Mouse (Mus musculus) heart, embryonic 15.5 days (tissue): ENCODE measurements around the gene Cxcl10. TPM values are rescaled to one million over a fixed set of nuclear protein-coding genes. Genes with fewer than 3 reads are reported as not detected.
A peak's percentile ranks its signal among the peaks of the same experiment; 100 is the strongest.

Experiments
- ATAC-seq: fragments of 200-750 bp; cut with Nextera tagmentation; replicated peaks from 2 replicates; pipeline ENCODE4 v1.8.0; 2017; ENCODE audit warnings: low read depth, moderate TSS enrichment; ENCODE audit not compliant: insufficient number of reproducible peaks, insufficient read depth, low FRiP score
- H3K27ac ChIP-seq: fragments of 300-500 bp; sonication (generic); 2 replicates; pipeline ENCODE4 v1.5.1; 2015; ENCODE audit warnings: mild to moderate bottlenecking, inconsistent platforms
- H3K27me3 ChIP-seq: fragments of 300-500 bp; sonication (generic); 2 replicates; pipeline ENCODE4 v1.6.1; 2015; ENCODE audit warnings: inconsistent platforms
- H3K36me3 ChIP-seq: fragments of 300-500 bp; sonication (generic); 2 replicates; pipeline ENCODE4 v1.6.1; 2015; ENCODE audit warnings: mild to moderate bottlenecking, inconsistent platforms
- H3K4me1 ChIP-seq: fragments of 300-500 bp; sonication (generic); replicated peaks from 2 replicates; pipeline ENCODE4 v1.6.1; 2015; ENCODE audit warnings: inconsistent platforms
- H3K4me2 ChIP-seq: fragments of 300-500 bp; sonication (generic); 2 replicates; pipeline ENCODE4 v1.6.1; 2015; ENCODE audit warnings: inconsistent platforms, mild to moderate bottlenecking, moderate library complexity
- H3K4me3 ChIP-seq: fragments of 300-500 bp; sonication (generic); 2 replicates; pipeline ENCODE4 v1.5.1; 2015; ENCODE audit warnings: mild to moderate bottlenecking, inconsistent platforms
- H3K9ac ChIP-seq: fragments of 300-500 bp; sonication (generic); 2 replicates; pipeline ENCODE4 v1.6.1; 2015; ENCODE audit warnings: mild to moderate bottlenecking, inconsistent platforms
- H3K9me3 ChIP-seq: fragments of 300-500 bp; sonication (generic); replicated peaks from 2 replicates; pipeline ENCODE4 v1.6.1; 2016; ENCODE audit warnings: inconsistent platforms
- WGBS: fragments of 180-500 bp; shearing (Covaris S2); methylation state at CpG from one replicate; pipeline ENCODE4 v1.1.7; 2015; ENCODE audit warnings: mixed read lengths; 5-methylcytosine and 5-hydroxymethylcytosine counted together
- polyA plus RNA-seq: library from polyadenylated mRNA; unstranded; fragments of >200 nt; fragmentation: Nextera tagmentation; extraction: Ambion mirVana; gene quantifications from 2 replicates; pipeline ENCODE4 v1.2.1, GENCODE M21; 2015

Cxcl10 gene
- polyA plus RNA-seq = 0.92 and 6.4 TPM in 2 replicates

GRCm38 (mm10) chr5:92348794-92349413 is at the start of gene Cxcl10:
Gene Cxcl10, minus strand, starts transcription at chr5:92348889.
- H3K36me3 ChIP-seq = no peaks in the 10 kb centered on the region
- H3K27ac ChIP-seq = no peak within 1 kb of the TSS
- peak within 1 kb of the TSS; percentile 59 for H3K4me2 ChIP-seq
- H3K4me1 ChIP-seq = peaks cover 15% of the 10 kb centered on the region
- no peak within 1 kb of the TSS for H3K9ac ChIP-seq
- H3K9me3 ChIP-seq = no peaks in the 10 kb centered on the region
- ATAC-seq = no peak
- peak within 1 kb of the TSS; percentile 33 for H3K4me3 ChIP-seq
- WGBS = 15% methylated on average over 14 of the region's 14 CpGs
- peaks cover 5% of the 10 kb centered on the region; the same call in 1 of the 2 replicates for H3K27me3 ChIP-seq

- H3K9ac ChIP-seq = no peak overlapping the region
- no peak overlapping the region for H3K4me2 ChIP-seq
- H3K27ac ChIP-seq = no peak overlapping the region
- H3K27me3 ChIP-seq = peaks cover 5% of the 10 kb centered on the region; the same call in 1 of the 2 replicates
- ATAC-seq = peak; percentile 64
- H3K36me3 ChIP-seq = no peaks in the 10 kb centered on the region
- H3K9me3 ChIP-seq = no peaks in the 10 kb centered on the region
- no peak overlapping the region for H3K4me3 ChIP-seq
- WGBS = 19% methylated on average over 5 of the region's 5 CpGs
- peaks cover 5% of the 10 kb centered on the region for H3K4me1 ChIP-seq
Observed at GRCm38 (mm10) chr5:92398153-92398552, 49.5 kb upstream of the Cxcl10 start.

GRCm38 (mm10) chr5:92396476-92396875 is 47.8 kb upstream of the Cxcl10 start:
- no peak for ATAC-seq
- Histone ChIP-seq H3K9ac (no peak overlapping the region), H3K4me2 (no peak overlapping the region), H3K9me3 (no peaks in the 10 kb centered on the region), H3K27me3 (peaks cover 13% of the 10 kb centered on the region; the same call in 1 of the 2 replicates), H3K4me3 (no peak overlapping the region), H3K36me3 (no peaks in the 10 kb centered on the region), H3K27ac (no peak overlapping the region), H3K4me1 (peaks cover 19% of the 10 kb centered on the region)
- WGBS = 62% methylated on average over 6 of the region's 6 CpGs

- no peak for ATAC-seq
- 81% methylated on average over 3 of the region's 3 CpGs for WGBS
- peaks cover 16% of the 10 kb centered on the region; the same call in 1 of the 2 replicates for H3K27me3 ChIP-seq
- peaks cover 26% of the 10 kb centered on the region for H3K4me1 ChIP-seq
- H3K9ac ChIP-seq = no peak overlapping the region
- H3K4me3 ChIP-seq = no peak overlapping the region
- H3K27ac ChIP-seq = 0 out of 2 replicates have a peak overlapping the region, but pooled peaks have one; percentile 9
- H3K4me2 ChIP-seq = no peak overlapping the region
- H3K36me3 ChIP-seq = no peaks in the 10 kb centered on the region
- no peaks in the 10 kb centered on the region for H3K9me3 ChIP-seq
Observed at GRCm38 (mm10) chr5:92395764-92396163, 47.1 kb upstream of the Cxcl10 start.

GRCm38 (mm10) chr5:92393863-92394262 is 45.2 kb upstream of the Cxcl10 start:
- Histone ChIP-seq H3K4me1 (peaks cover 44% of the 10 kb centered on the region), H3K27me3 (peaks cover 19% of the 10 kb centered on the region; the same call in 1 of the 2 replicates), H3K4me3 (no peak overlapping the region), H3K36me3 (no peaks in the 10 kb centered on the region), H3K27ac (no peak overlapping the region), H3K4me2 (no peak overlapping the region), H3K9me3 (no peaks in the 10 kb centered on the region), H3K9ac (no peak overlapping the region)
- 66% methylated on average over 10 of the region's 10 CpGs for WGBS
- no peak for ATAC-seq

- H3K27ac ChIP-seq = no peak overlapping the region
- peaks cover 19% of the 10 kb centered on the region; the same call in 1 of the 2 replicates for H3K27me3 ChIP-seq
- H3K4me2 ChIP-seq = peak overlapping the region; percentile 53
- no peaks in the 10 kb centered on the region for H3K9me3 ChIP-seq
- no peak for ATAC-seq
- H3K4me3 ChIP-seq = peak overlapping the region; percentile 32
- peaks cover 49% of the 10 kb centered on the region for H3K4me1 ChIP-seq
- WGBS = 41% methylated on average over 18 of the region's 18 CpGs
- no peak overlapping the region for H3K9ac ChIP-seq
- no peaks in the 10 kb centered on the region for H3K36me3 ChIP-seq
Observed at GRCm38 (mm10) chr5:92392542-92392941, 43.9 kb upstream of the Cxcl10 start.

GRCm38 (mm10) chr5:92390615-92391014 is 41.9 kb upstream of the Cxcl10 start:
- no peak for ATAC-seq
- H3K36me3 ChIP-seq = no peaks in the 10 kb centered on the region
- H3K4me3 ChIP-seq = 0 out of 2 replicates have a peak overlapping the region, but pooled peaks have one; percentile 1
- H3K27me3 ChIP-seq = peaks cover 19% of the 10 kb centered on the region; the same call in 1 of the 2 replicates
- H3K9ac ChIP-seq = no peak overlapping the region
- 29% methylated on average over 8 of the region's 8 CpGs for WGBS
- peaks cover 64% of the 10 kb centered on the region for H3K4me1 ChIP-seq
- H3K9me3 ChIP-seq = no peaks in the 10 kb centered on the region
- peak overlapping the region; percentile 83 for H3K27ac ChIP-seq
- peak overlapping the region; percentile 42 for H3K4me2 ChIP-seq

- ATAC-seq = no peak
- Histone ChIP-seq H3K4me2 (peak overlapping the region; percentile 42), H3K27me3 (peaks cover 19% of the 10 kb centered on the region; the same call in 1 of the 2 replicates), H3K9me3 (no peaks in the 10 kb centered on the region), H3K4me3 (no peak overlapping the region), H3K27ac (peak overlapping the region; percentile 83; the same call in 1 of the 2 replicates), H3K4me1 (peaks cover 64% of the 10 kb centered on the region), H3K9ac (no peak overlapping the region), H3K36me3 (no peaks in the 10 kb centered on the region)
- 67% methylated on average over 2 of the region's 2 CpGs for WGBS
Observed at GRCm38 (mm10) chr5:92389977-92390376, 41.3 kb upstream of the Cxcl10 start.

GRCm38 (mm10) chr5:92387433-92387832 is 38.7 kb upstream of the Cxcl10 start:
- Histone ChIP-seq H3K4me3 (peak overlapping the region; percentile 24), H3K4me1 (peaks cover 59% of the 10 kb centered on the region), H3K9ac (0 out of 2 replicates have a peak overlapping the region, but pooled peaks have one; percentile 14), H3K36me3 (no peaks in the 10 kb centered on the region), H3K4me2 (peak overlapping the region; percentile 59), H3K9me3 (no peaks in the 10 kb centered on the region), H3K27ac (peak overlapping the region; percentile 87), H3K27me3 (peaks cover 15% of the 10 kb centered on the region; the same call in 1 of the 2 replicates)
- 19% methylated on average over 11 of the region's 11 CpGs for WGBS
- peak; percentile 65 for ATAC-seq

GRCm38 (mm10) chr5:92386643-92387042 is 38.0 kb upstream of the Cxcl10 start:
- peak; percentile 79 for ATAC-seq
- Histone ChIP-seq H3K4me3 (peak overlapping the region; percentile 24), H3K27me3 (peaks cover 8% of the 10 kb centered on the region; the same call in 1 of the 2 replicates), H3K9me3 (no peaks in the 10 kb centered on the region), H3K4me1 (peaks cover 52% of the 10 kb centered on the region), H3K27ac (peak overlapping the region; percentile 87), H3K36me3 (no peaks in the 10 kb centered on the region), H3K4me2 (peak overlapping the region; percentile 59), H3K9ac (no peak overlapping the region)
- 16% methylated on average over 6 of the region's 6 CpGs for WGBS

- Histone ChIP-seq H3K9me3 (no peaks in the 10 kb centered on the region), H3K4me1 (peaks cover 46% of the 10 kb centered on the region), H3K27ac (peak overlapping the region; percentile 87), H3K27me3 (0 out of 2 replicates have a peak, but pooled peaks cover 3% of the 10 kb centered on the region), H3K4me3 (no peak overlapping the region), H3K36me3 (no peaks in the 10 kb centered on the region), H3K9ac (no peak overlapping the region), H3K4me2 (no peak overlapping the region)
- WGBS = 72% methylated on average over 5 of the region's 5 CpGs
- ATAC-seq = peak; percentile 11; the same call in 1 of the 2 replicates
Observed at GRCm38 (mm10) chr5:92386102-92386501, 37.4 kb upstream of the Cxcl10 start.
